Mouse (Mus musculus) olfactory bulb, adult 2 months (tissue): ENCODE measurements around the gene Akap6. TPM values are rescaled to one million over a fixed set of nuclear protein-coding genes. Genes with fewer than 3 reads are reported as not detected.
"Not testable (repeated sequence)": the region's sequence is repeated elsewhere in the genome, so short reads cannot be mapped to it uniquely, and the experiment has no call there.

ENCODE experiments used
- H3K27ac ChIP-seq: fragments of 200-500 bp; 2 replicates; pipeline ENCODE4 v1.5.1; 2012; ENCODE audit warnings: low read depth, low read length; ENCODE audit not compliant: insufficient read depth
- H3K4me1 ChIP-seq: fragments of 200-500 bp; 2 replicates; pipeline ENCODE4 v1.6.1; 2012; ENCODE audit warnings: low read length; ENCODE audit not compliant: control insufficient read depth, insufficient read depth
- H3K4me3 ChIP-seq: fragments of 200-500 bp; 2 replicates; pipeline ENCODE4 v1.5.1; 2012; ENCODE audit warnings: mild to moderate bottlenecking, low read depth, low read length, moderate library complexity; ENCODE audit not compliant: insufficient read depth
- CTCF ChIP-seq: fragments of 200-500 bp; IDR thresholded peaks from 2 replicates; pipeline ENCODE4 v1.5.1; 2012; ENCODE audit warnings: low read depth, mild to moderate bottlenecking, low read length, moderate library complexity; ENCODE audit not compliant: insufficient read depth
- POLR2A ChIP-seq: fragments of 200-500 bp; IDR thresholded peaks from 2 replicates; pipeline ENCODE4 v1.6.1; 2012; ENCODE audit warnings: mild to moderate bottlenecking, low read depth, low read length, moderate library complexity; ENCODE audit not compliant: insufficient read depth
- WGBS: fragments of 180-500 bp; shearing (Covaris S2); methylation state at CpG from one replicate; pipeline ENCODE4 v1.1.7; 2018; 5-methylcytosine and 5-hydroxymethylcytosine counted together
- polyA plus RNA-seq: library from polyadenylated mRNA; stranded (reverse); fragments of >200 nt; gene quantifications from 2 replicates; pipeline ENCODE4 v1.2.4, GENCODE M21; 2012; ENCODE audit warnings: low replicate concordance; ENCODE audit not compliant: missing spikeins, insufficient read depth, insufficient read length

Akap6 gene
- polyA plus RNA-seq, 1 experiment = not detected

- no peak overlapping the region for H3K4me3 ChIP-seq
- 90% methylated on average over 4 of the region's 4 CpGs for WGBS
- no peak overlapping the region for H3K27ac ChIP-seq
- TF ChIP-seq CTCF (no peak), POLR2A (no peak)
- H3K4me1 ChIP-seq = peaks cover 2% of the 10 kb centered on the region
These were observed 4.9 kb downstream of the Akap6 start for GRCm38 (mm10) chr12:52704081-52704480.

- WGBS = 45% methylated on average over 3 of the region's 3 CpGs
- Histone ChIP-seq H3K27ac (no peak overlapping the region), H3K4me1 (peaks cover 2% of the 10 kb centered on the region), H3K4me3 (no peak overlapping the region)
- no peak for TF ChIP-seq CTCF
- TF ChIP-seq POLR2A = no peak
These were observed 5.6 kb downstream of the Akap6 start for GRCm38 (mm10) chr12:52704810-52705209.

- Histone ChIP-seq H3K4me1 (peaks cover 5% of the 10 kb centered on the region; the same call in 1 of the 2 replicates), H3K4me3 (no peak overlapping the region), H3K27ac (no peak overlapping the region)
- TF ChIP-seq CTCF = no peak
- TF ChIP-seq POLR2A = no peak
- 89% methylated on average over 3 of the region's 3 CpGs for WGBS
These were observed 12.2 kb downstream of the Akap6 start for GRCm38 (mm10) chr12:52711382-52711781.

GRCm38 (mm10) chr12:52711857-52712640 lies 12.9 kb downstream of the Akap6 start:
- WGBS = 59% methylated on average over 7 of the region's 7 CpGs
- H3K4me3 ChIP-seq = no peak overlapping the region
- no peak for TF ChIP-seq POLR2A
- TF ChIP-seq CTCF = no peak

GRCm38 (mm10) chr12:52718392-52718791 lies 19.2 kb downstream of the Akap6 start:
- no peak overlapping the region for H3K4me3 ChIP-seq
- H3K27ac ChIP-seq = no peak overlapping the region
- H3K4me1 ChIP-seq = peaks cover 10% of the 10 kb centered on the region
- 88% methylated on average over 6 of the region's 6 CpGs for WGBS
- TF ChIP-seq POLR2A = no peak
- no peak for TF ChIP-seq CTCF

More at GRCm38 (mm10) chr12:52711857-52712640, 12.9 kb downstream of the Akap6 start:
- Histone ChIP-seq H3K4me1 (peaks cover 5% of the 10 kb centered on the region; the same call in 1 of the 2 replicates), H3K27ac (no peak overlapping the region)

- no peak for TF ChIP-seq CTCF
- TF ChIP-seq POLR2A = no peak
- WGBS = 89% methylated on average over 9 of the region's 9 CpGs
These were observed 20.0 kb downstream of the Akap6 start for GRCm38 (mm10) chr12:52719232-52719631.

GRCm38 (mm10) chr12:52719681-52720080 lies 20.5 kb downstream of the Akap6 start:
- WGBS = 82% methylated on average over 5 of the region's 5 CpGs
- no peak for TF ChIP-seq POLR2A
- no peak for TF ChIP-seq CTCF
- Histone ChIP-seq H3K4me1 (peaks cover 12% of the 10 kb centered on the region), H3K4me3 (no peak overlapping the region), H3K27ac (no peak overlapping the region)

More at GRCm38 (mm10) chr12:52719232-52719631, 20.0 kb downstream of the Akap6 start:
- H3K4me1 ChIP-seq = peaks cover 12% of the 10 kb centered on the region
- no peak overlapping the region for H3K27ac ChIP-seq
- no peak overlapping the region for H3K4me3 ChIP-seq

- 60% methylated on average over 3 of the region's 3 CpGs for WGBS
- H3K27ac ChIP-seq, H3K4me3 ChIP-seq: not testable (repeated sequence)
- peaks cover 14% of the 10 kb centered on the region for H3K4me1 ChIP-seq
These were observed 24.9 kb downstream of the Akap6 start for GRCm38 (mm10) chr12:52724039-52724615.

- H3K4me1 ChIP-seq = peaks cover 10% of the 10 kb centered on the region
- no peak overlapping the region for H3K4me3 ChIP-seq
- TF ChIP-seq POLR2A = no peak
- TF ChIP-seq CTCF = no peak
- 31% methylated on average over 10 of the region's 10 CpGs for WGBS
- no peak overlapping the region for H3K27ac ChIP-seq
These were observed 27.4 kb downstream of the Akap6 start for GRCm38 (mm10) chr12:52726434-52727231.
